Mouse (Mus musculus) left cerebral cortex, postnatal 10 days (tissue): Measurements from ENCODE around the gene Igfbp2. TPM values are rescaled to one million over a fixed set of nuclear protein-coding genes. Genes with fewer than 3 reads are reported as not detected.

Source experiments
- DNase-seq, 2 experiments: peaks; one replicate each; pipeline ENCODE4 v3.0.0; 2021 to 2022; ENCODE audit warnings: low spot score in 2 of 2, mixed read lengths in 1 of 2; ENCODE audit errors: extremely low spot score in 1 of 2
- intact Hi-C: fragments of 180-260 bp; cut with DNase I; formaldehyde crosslinking; loops from one replicate; pipeline ENCODE4 v1.15.1; 2025
- total RNA-seq, 2 experiments: library from RNA; stranded (reverse); gene quantifications; 2 replicates each; pipeline ENCODE4 v1.2.3; 2021

The Igfbp2 gene
- total RNA-seq, 2 experiments from 2014 or later: 109 to 114 TPM

- intact Hi-C loops: no loop called here
- DNase-seq: no peak
Observed at GRCm38 (mm10) chr1:72842666-72843459, 18.6 kb downstream of the Igfbp2 start.

GRCm38 (mm10) chr1:72844675-72845074 is 20.4 kb downstream of the Igfbp2 start:
- DNase-seq: no peak
- intact Hi-C loops: no loop called here

- no peak for DNase-seq
- intact Hi-C loops: no loop called here
Observed at GRCm38 (mm10) chr1:72847849-72848380, 23.6 kb downstream of the Igfbp2 start.

- intact Hi-C loops: no loop called here
- peak in 1 of 2 experiments; percentile 18 for DNase-seq
Observed at GRCm38 (mm10) chr1:72849037-72849436, 24.7 kb downstream of the Igfbp2 start.

- no peak for DNase-seq
- intact Hi-C loops: loop anchor here (2.0 to 5.0 kb wide), 2 partner anchors 137 to 536 kb away; no protein-coding TSS in a partner anchor
Observed at GRCm38 (mm10) chr1:72853759-72854158, 29.5 kb downstream of the Igfbp2 start.

- intact Hi-C loops: loop anchor here (2.0 to 5.0 kb wide), 2 partner anchors 138 to 537 kb away; no protein-coding TSS in a partner anchor
- peak in 1 of 2 experiments; percentile 51 for DNase-seq
Observed at GRCm38 (mm10) chr1:72854337-72855237, 30.3 kb downstream of the Igfbp2 start.

- intact Hi-C loops: loop anchor here (2.0 kb wide), 1 partner anchor 139 kb away; no protein-coding TSS in a partner anchor
- no peak for DNase-seq
Observed at GRCm38 (mm10) chr1:72855729-72856128, 31.4 kb downstream of the Igfbp2 start.

- DNase-seq: no peak
- intact Hi-C loops: no loop called here
Observed at GRCm38 (mm10) chr1:72856209-72856909, 32.1 kb downstream of the Igfbp2 start.

- peak in 1 of 2 experiments; percentile 14 for DNase-seq
- intact Hi-C loops: no loop called here
Observed at GRCm38 (mm10) chr1:72857142-72857541, 32.8 kb downstream of the Igfbp2 start.

GRCm38 (mm10) chr1:72857631-72858030 is 33.3 kb downstream of the Igfbp2 start:
- DNase-seq: peak in 1 of 2 experiments; percentile 14
- intact Hi-C loops: no loop called here

GRCm38 (mm10) chr1:72858286-72858685 is 34.0 kb downstream of the Igfbp2 start:
- intact Hi-C loops: no loop called here
- DNase-seq: peak in 1 of 2 experiments; percentile 13

GRCm38 (mm10) chr1:72858874-72859273 is 34.6 kb downstream of the Igfbp2 start:
- intact Hi-C loops: no loop called here

GRCm38 (mm10) chr1:72859963-72860362 is 35.7 kb downstream of the Igfbp2 start:
- peak in 1 of 2 experiments; percentile 17 for DNase-seq
- intact Hi-C loops: no loop called here

More at GRCm38 (mm10) chr1:72858874-72859273, 34.6 kb downstream of the Igfbp2 start:
- peak in 1 of 2 experiments; percentile 33 for DNase-seq

- DNase-seq: no peak
- intact Hi-C loops: no loop called here
Observed at GRCm38 (mm10) chr1:72860502-72860901, 36.2 kb downstream of the Igfbp2 start.

GRCm38 (mm10) chr1:72861702-72862101 is 37.4 kb downstream of the Igfbp2 start:
- DNase-seq: no peak
- intact Hi-C loops: no loop called here

GRCm38 (mm10) chr1:72862248-72862647 is 37.9 kb downstream of the Igfbp2 start:
- peak in 1 of 2 experiments; percentile 21 for DNase-seq
- intact Hi-C loops: no loop called here

GRCm38 (mm10) chr1:72863692-72864091 is 39.4 kb downstream of the Igfbp2 start:
- intact Hi-C loops: no loop called here
- DNase-seq: peak in 1 of 2 experiments; percentile 17

- intact Hi-C loops: no loop called here
- DNase-seq: peak in 1 of 2 experiments; percentile 18
Observed at GRCm38 (mm10) chr1:72864272-72864671, 40.0 kb downstream of the Igfbp2 start.
